Mouse (Mus musculus) testis, adult 10 weeks (tissue): ENCODE results near the gene Tbrg4. TPM values are rescaled to one million over a fixed set of nuclear protein-coding genes. Genes with fewer than 3 reads are reported as not detected.

Experiments
- polyA plus RNA-seq: library from polyadenylated mRNA; stranded (reverse); fragments of 350-450 nt; fragmentation: Illumina TruSeq; extraction: RNeasy Lipid Tissue Mini Kit (QIAGEN cat#74804); gene quantifications from one replicate; pipeline ENCODE4 v1.2.3, GENCODE M21; 2014; ENCODE audit warnings: low read depth, low replicate concordance

The Tbrg4 gene
- polyA plus RNA-seq, result 1.8 TPM

GRCm38 (mm10) chr11:6625478-6626387 is at the start of gene Tbrg4:
Gene Tbrg4, minus strand, starts transcription at chr11:6626067.

GRCm38 (mm10) chr11:6658271-6658670 is 32.4 kb upstream of the Tbrg4 start, which contains the start of gene Ramp3:
Gene Ramp3, plus strand, starts transcription at chr11:6658521.

GRCm38 (mm10) chr11:6638537-6638936 is 12.7 kb upstream of the Tbrg4 start, which contains the start of gene Wap:
Gene Wap, minus strand, starts transcription at chr11:6638637.

GRCm38 (mm10) chr11:6605491-6606399 is 20.1 kb downstream of the Tbrg4 start, which contains the start of gene Nacad:
Gene Nacad, minus strand, starts transcription at chr11:6606053.

Other genes starting within 250 kb of the Tbrg4 start
- 1.9 TPM for gene Zmiz2, start 237.0 kb downstream of the Tbrg4 start, polyA plus RNA-seq
- 844 TPM for gene Ppia, start 210.6 kb downstream of the Tbrg4 start, polyA plus RNA-seq
- 5.1 TPM for gene H2afv, start 181.6 kb downstream of the Tbrg4 start, polyA plus RNA-seq
- 42.9 TPM for gene Purb, start 150.2 kb downstream of the Tbrg4 start, polyA plus RNA-seq
- gene Myo1g, start 105.1 kb downstream of the Tbrg4 start, polyA plus RNA-seq, result not detected
- gene Ccm2, start 79.2 kb downstream of the Tbrg4 start, polyA plus RNA-seq, result 1.1 TPM
- gene Nacad, start 20.0 kb downstream of the Tbrg4 start, polyA plus RNA-seq, result not detected
- not detected for gene Wap, start 12.6 kb upstream of the Tbrg4 start, polyA plus RNA-seq
- gene Ramp3, start 32.5 kb upstream of the Tbrg4 start, polyA plus RNA-seq, result not detected
- not detected for gene Gm11983, start 211.6 kb upstream of the Tbrg4 start, polyA plus RNA-seq